Mouse (Mus musculus) intestine, embryonic 14.5 days (tissue): ENCODE measurements around the gene Stx6. TPM values are rescaled to one million over a fixed set of nuclear protein-coding genes. Genes with fewer than 3 reads are reported as not detected.

Experiments used
- ATAC-seq: fragments of 200-750 bp; cut with Nextera tagmentation; replicated peaks from 2 replicates; pipeline ENCODE4 v1.8.0; 2017; ENCODE audit warnings: low read depth, moderate number of reproducible peaks, moderate TSS enrichment, moderate library complexity; ENCODE audit not compliant: low FRiP score, low TSS enrichment
- DNase-seq: peaks from one replicate; pipeline ENCODE4 v3.0.0-alpha.2; 2018; ENCODE audit warnings: low spot score
- H3K27ac ChIP-seq: fragments of 300-500 bp; sonication (generic); 2 replicates; pipeline ENCODE4 v1.5.1; 2014; ENCODE audit warnings: low read depth, mild to moderate bottlenecking, control low read depth
- H3K27me3 ChIP-seq: fragments of 300-500 bp; sonication (generic); replicated peaks from 2 replicates; pipeline ENCODE4 v1.6.1; 2014; ENCODE audit warnings: low read length, control low read depth; ENCODE audit not compliant: control insufficient read depth, insufficient read depth
- H3K36me3 ChIP-seq: fragments of 300-500 bp; sonication (generic); 2 replicates; pipeline ENCODE4 v1.6.1; 2014; ENCODE audit warnings: low read length, control low read depth; ENCODE audit not compliant: control insufficient read depth, insufficient read depth
- H3K4me1 ChIP-seq: fragments of 300-500 bp; sonication (generic); replicated peaks from 2 replicates; pipeline ENCODE4 v1.6.1; 2014; ENCODE audit warnings: low read length, control low read depth, mixed read lengths; ENCODE audit not compliant: control insufficient read depth, insufficient read depth
- H3K4me2 ChIP-seq: fragments of 300-500 bp; sonication (generic); 2 replicates; pipeline ENCODE4 v1.6.1; 2014; ENCODE audit warnings: low read length
- H3K4me3 ChIP-seq: fragments of 300-500 bp; sonication (generic); 2 replicates; pipeline ENCODE4 v1.5.1; 2014; ENCODE audit warnings: low read depth, low read length, control low read depth, mixed read lengths
- H3K9ac ChIP-seq: fragments of 300-500 bp; sonication (generic); 2 replicates; pipeline ENCODE4 v1.6.1; 2014; ENCODE audit warnings: mild to moderate bottlenecking, low read length
- H3K9me3 ChIP-seq: fragments of 300-500 bp; sonication (generic); 2 replicates; pipeline ENCODE4 v1.6.1; 2016; ENCODE audit warnings: low read length, control low read depth; ENCODE audit not compliant: control insufficient read depth
- WGBS: fragments of 180-500 bp; shearing (Covaris S2); extraction: QIAGEN DNeasy Blood & Tissue Kit; methylation state at CpG from one replicate; pipeline ENCODE4 v1.1.7; 2014; 5-methylcytosine and 5-hydroxymethylcytosine counted together
- polyA plus RNA-seq: library from polyadenylated mRNA; unstranded; fragments of >200 nt; fragmentation: Nextera tagmentation; extraction: Ambion mirVana; gene quantifications from 2 replicates; pipeline ENCODE4 v1.2.1, GENCODE M21; 2014

Stx6 gene
- polyA plus RNA-seq, 1 experiment from 2014 or later: 69.4 TPM

DNA sequence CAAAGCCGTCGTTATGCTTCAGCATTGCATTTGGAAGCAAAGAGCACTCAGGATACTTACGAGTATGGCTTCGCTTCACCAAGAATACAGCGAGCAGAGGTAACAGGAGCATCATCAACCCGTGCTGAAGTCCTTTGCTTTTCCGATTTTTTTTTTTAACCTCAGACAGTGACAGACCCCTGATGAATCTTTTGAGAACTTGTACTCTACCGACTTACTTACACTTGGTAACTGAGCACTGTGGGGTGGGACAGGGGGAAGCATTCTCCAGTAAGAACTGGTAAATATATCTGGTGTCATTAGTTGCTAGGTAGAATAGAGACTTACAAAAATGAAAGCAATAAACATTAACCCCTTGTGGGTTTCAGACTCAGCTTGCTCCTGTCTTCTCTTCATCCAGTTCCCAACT, 11.9 kb upstream of the Stx6 start, which contains the start of gene Mr1:
Gene Mr1, minus strand, starts transcription at position 243 of the 409 bp plus-strand sequence.
- DNase-seq (peak; percentile 63), ATAC-seq (peak; percentile 91)
- H3K9me3 ChIP-seq: no peaks in the 10 kb centered on the region
- no peaks in the 10 kb centered on the region for H3K27me3 ChIP-seq
- WGBS: 28% methylated on average over 8 of the region's 8 CpGs
- H3K27ac ChIP-seq: peak within 1 kb of the TSS; percentile 52
- peak within 1 kb of the TSS; percentile 51 for H3K9ac ChIP-seq
- no peaks in the 10 kb centered on the region for H3K36me3 ChIP-seq
- H3K4me3 ChIP-seq: peak within 1 kb of the TSS; percentile 39
- 0 out of 2 replicates have a peak, but pooled peaks cover 2% of the 10 kb centered on the region for H3K4me1 ChIP-seq
- H3K4me2 ChIP-seq: peak within 1 kb of the TSS; percentile 53

- WGBS: 76% methylated on average over 2 of the region's 2 CpGs
- DNase-seq (no peak), ATAC-seq (no peak)
- H3K4me3 ChIP-seq: no peak overlapping the region
- H3K27ac ChIP-seq: no peak overlapping the region
- no peak overlapping the region for H3K9ac ChIP-seq
- H3K9me3 ChIP-seq: no peaks in the 10 kb centered on the region
- H3K36me3 ChIP-seq: no peaks in the 10 kb centered on the region
- 0 out of 2 replicates have a peak, but pooled peaks cover 2% of the 10 kb centered on the region for H3K4me1 ChIP-seq
- H3K4me2 ChIP-seq: no peak overlapping the region
- no peaks in the 10 kb centered on the region for H3K27me3 ChIP-seq
These were observed 11.3 kb upstream of the Stx6 start for GRCm38 (mm10) chr1:155147228-155147627.

DNA sequence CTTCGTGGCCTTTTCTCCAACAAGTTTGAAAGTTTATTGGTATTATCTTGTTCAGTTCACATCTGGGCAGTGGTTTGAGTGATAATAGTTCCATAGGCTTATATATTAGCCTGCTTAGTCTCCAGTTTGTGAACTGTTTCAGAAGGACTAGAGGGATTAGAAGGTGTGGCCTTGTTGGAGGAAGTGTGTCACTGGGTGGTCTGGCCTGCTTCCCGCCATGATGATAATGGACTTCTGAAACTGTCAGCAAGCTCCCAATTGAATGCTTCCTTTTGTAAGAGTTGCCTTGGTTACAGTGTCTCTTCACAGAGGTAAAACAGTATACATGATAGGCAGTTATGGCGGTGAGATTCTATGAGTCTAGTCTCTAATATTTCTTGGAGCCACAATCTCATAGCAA, 9.1 kb upstream of the Stx6 start:
- no peak for DNase-seq
- Histone ChIP-seq H3K4me1 (0 out of 2 replicates have a peak, but pooled peaks cover 2% of the 10 kb centered on the region), H3K4me3 (no peak overlapping the region), H3K9me3 (no peaks in the 10 kb centered on the region), H3K27me3 (no peaks in the 10 kb centered on the region), H3K4me2 (no peak overlapping the region), H3K36me3 (no peaks in the 10 kb centered on the region), H3K27ac (no peak overlapping the region), H3K9ac (no peak overlapping the region)
- 87% methylated on average over 3 of the region's 3 CpGs for WGBS
- no peak for ATAC-seq

DNA sequence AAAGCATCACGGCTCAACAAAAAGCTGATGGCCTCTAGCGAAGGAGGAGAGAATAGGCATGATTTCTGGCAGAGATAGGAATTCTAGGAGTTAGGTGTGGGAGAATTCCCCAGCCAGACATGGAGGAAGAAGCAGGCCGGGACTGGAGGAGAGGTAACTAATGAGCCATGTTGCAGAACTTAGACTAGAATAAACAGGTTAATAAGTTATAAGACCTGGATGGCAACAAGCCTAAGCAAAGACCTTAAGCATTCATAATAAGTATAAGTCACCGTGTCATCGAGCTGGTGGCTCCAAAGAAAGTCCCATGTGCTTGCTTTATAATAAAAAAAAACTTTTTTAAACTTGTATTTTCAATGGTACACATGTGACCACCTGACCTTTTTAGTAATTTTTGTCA, 7.7 kb upstream of the Stx6 start:
- Histone ChIP-seq H3K9ac (no peak overlapping the region), H3K4me3 (no peak overlapping the region), H3K27ac (no peak overlapping the region), H3K27me3 (no peaks in the 10 kb centered on the region), H3K4me2 (no peak overlapping the region), H3K4me1 (no peaks in the 10 kb centered on the region), H3K9me3 (no peaks in the 10 kb centered on the region), H3K36me3 (no peaks in the 10 kb centered on the region)
- WGBS: 85% methylated on average over 5 of the region's 5 CpGs
- DNase-seq: no peak
- no peak for ATAC-seq

GRCm38 (mm10) chr1:155153906-155154305, 4.6 kb upstream of the Stx6 start:
- H3K36me3 ChIP-seq: no peaks in the 10 kb centered on the region
- H3K4me2 ChIP-seq: no peak overlapping the region
- DNase-seq (no peak), ATAC-seq (no peak)
- H3K9me3 ChIP-seq: no peaks in the 10 kb centered on the region
- no peak overlapping the region for H3K9ac ChIP-seq
- H3K4me1 ChIP-seq: no peaks in the 10 kb centered on the region
- WGBS: 71% methylated on average over 4 of the region's 4 CpGs
- H3K4me3 ChIP-seq: no peak overlapping the region
- H3K27me3 ChIP-seq: no peaks in the 10 kb centered on the region
- H3K27ac ChIP-seq: no peak overlapping the region

- peaks cover 3% of the 10 kb centered on the region; the same call in 1 of the 2 replicates for H3K4me1 ChIP-seq
- under 1% methylated on average over 45 of the region's 46 CpGs for WGBS
- DNase-seq (no peak), ATAC-seq (peak; percentile 77)
- H3K9me3 ChIP-seq: no peaks in the 10 kb centered on the region
- H3K27me3 ChIP-seq: no peaks in the 10 kb centered on the region
- H3K27ac ChIP-seq: peak overlapping the region; percentile 78
- peak overlapping the region; percentile 55 for H3K4me2 ChIP-seq
- H3K4me3 ChIP-seq: peak overlapping the region; percentile 79
- peak overlapping the region; percentile 73 for H3K9ac ChIP-seq
- H3K36me3 ChIP-seq: no peaks in the 10 kb centered on the region
These were observed 512 bp downstream of the Stx6 start for GRCm38 (mm10) chr1:155158970-155159484.

- Histone ChIP-seq H3K9me3 (no peaks in the 10 kb centered on the region), H3K4me1 (no peaks in the 10 kb centered on the region; the same call in 1 of the 2 replicates), H3K4me2 (no peak overlapping the region), H3K27ac (no peak overlapping the region), H3K4me3 (no peak overlapping the region), H3K36me3 (no peaks in the 10 kb centered on the region), H3K9ac (no peak overlapping the region), H3K27me3 (no peaks in the 10 kb centered on the region)
- ATAC-seq: no peak
- DNase-seq: no peak
- WGBS: 93% methylated on average over 3 of the region's 3 CpGs
These were observed 8.9 kb downstream of the Stx6 start for GRCm38 (mm10) chr1:155167453-155167852.

GRCm38 (mm10) chr1:155169935-155170334, 11.4 kb downstream of the Stx6 start:
- Histone ChIP-seq H3K9me3 (no peaks in the 10 kb centered on the region), H3K27ac (no peak overlapping the region), H3K9ac (no peak overlapping the region), H3K4me1 (no peaks in the 10 kb centered on the region), H3K36me3 (0 out of 2 replicates have a peak, but pooled peaks cover 10% of the 10 kb centered on the region), H3K4me3 (no peak overlapping the region), H3K27me3 (no peaks in the 10 kb centered on the region), H3K4me2 (no peak overlapping the region)
- DNase-seq (no peak), ATAC-seq (no peak)

DNA sequence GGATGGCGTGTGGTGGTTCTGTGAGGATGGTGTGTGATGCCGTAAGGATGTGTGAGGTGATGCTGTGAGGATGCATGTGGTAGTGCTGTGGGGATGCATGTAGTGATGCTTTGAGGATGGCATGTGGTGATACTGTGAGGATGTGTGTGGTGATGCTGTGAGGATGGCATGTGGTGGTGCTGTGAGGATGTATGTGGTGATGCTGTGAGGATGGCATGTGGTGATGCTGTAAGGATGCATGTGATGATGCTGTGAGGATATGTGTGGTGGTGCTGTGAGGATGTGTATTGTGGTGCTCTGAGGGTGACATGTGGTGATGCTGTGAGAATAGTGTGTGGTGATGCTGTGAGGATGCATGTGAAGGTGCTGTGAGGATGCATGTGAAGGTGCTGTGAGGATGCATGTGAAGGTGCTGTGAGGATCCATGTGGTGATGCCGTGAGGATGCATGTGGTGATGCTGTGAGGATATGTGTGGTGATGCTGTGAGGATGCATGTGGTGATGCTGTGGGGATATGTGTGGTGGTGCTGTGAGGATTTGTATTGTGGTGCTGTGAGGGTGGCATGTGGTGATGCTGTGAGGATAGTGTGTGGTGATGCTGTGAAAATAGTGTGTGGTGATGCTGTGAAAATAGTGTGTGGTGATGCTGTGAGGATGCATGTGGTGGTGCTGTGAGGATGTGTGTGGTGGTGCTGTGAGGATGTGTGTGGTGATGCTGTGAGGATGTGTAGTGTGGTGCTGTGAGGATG, 14.6 kb downstream of the Stx6 start:
- Histone ChIP-seq H3K9me3 (no peaks in the 10 kb centered on the region), H3K9ac (no peak overlapping the region), H3K36me3 (peaks cover 34% of the 10 kb centered on the region), H3K4me1 (no peaks in the 10 kb centered on the region), H3K27me3 (no peaks in the 10 kb centered on the region), H3K27ac (no peak overlapping the region), H3K4me3 (no peak overlapping the region), H3K4me2 (no peak overlapping the region)
- ATAC-seq: no peak
- WGBS: 89% methylated on average over 3 of the region's 3 CpGs
- DNase-seq: no peak
